Comparison of ENCODE assay signal across 28 mouse cellular contexts in genomic region chr16:57375248-57375837, GRCm38 (mm10). TPM values are rescaled to one million over a fixed set of nuclear protein-coding genes. Genes with fewer than 3 reads are reported as not detected.
DNase-seq lines count a peak whose midpoint lies in the region; ATAC-seq lines count a peak whose summit lies in the region.
"Had no signal": no experiment of that assay in that cellular context is flagged by ENCODE, and none has a peak within 500 bp of the region (broad histone marks: within the 10 kb centered on the region; RNA-seq: fewer than 3 reads in every experiment).

No protein-coding gene starts in this region.

- no peaks in the 10 kb centered on the region for H3K27me3 ChIP-seq in embryonic facial prominence, embryonic 10.5 days (replicated peaks; ENCODE audit: low read depth, poor library complexity, severe bottlenecking)
- no peaks in the 10 kb centered on the region for H3K27me3 ChIP-seq in limb, embryonic 11.5 days (ENCODE audit: control insufficient read depth, insufficient read depth, low read length)
- H3K27me3 ChIP-seq in neural tube, embryonic 14.5 days (ENCODE audit: control insufficient read depth, insufficient read depth, low read length): no peaks in the 10 kb centered on the region
- H3K27me3 ChIP-seq: forebrain, embryonic 13.5 days; heart, embryonic 13.5 days; liver, embryonic 12.5 days; neural tube, embryonic 12.5 days had no signal

- peak; percentile 56 for DNase-seq in heart, adult 11 months
- DNase-seq in heart, adult 18-20 months: no peak
- no peak for DNase-seq in embryonic facial prominence, embryonic 10.5 days (ENCODE audit: low spot score)
- no peak for DNase-seq in limb, embryonic 11.5 days (ENCODE audit: low spot score)
- DNase-seq in cerebellum, adult 11-12 months: no peak
- no peak for DNase-seq in adrenal gland, adult (ENCODE audit: inconsistent age in 2 of 2, low spot score in 1 of 2)
- DNase-seq: adrenal gland, postnatal 14 days; cerebellum, adult 18-20 months; cerebellum, postnatal 10 days; gastrocnemius, postnatal 25 days; heart, postnatal 10 days; kidney, postnatal 25 days; liver, postnatal 0 days; lung, postnatal 36 days; retina, postnatal 1 day; right cerebral cortex, postnatal 25 days; thymus, adult 18-20 months; thymus, postnatal 25 days had no signal

- no peak overlapping the region for H3K4me2 ChIP-seq in limb, embryonic 11.5 days (ENCODE audit: low read depth, severe bottlenecking)
- no peak overlapping the region for H3K4me2 ChIP-seq in neural tube, embryonic 14.5 days (ENCODE audit: low read depth, low read length)
- H3K4me2 ChIP-seq: forebrain, embryonic 13.5 days; heart, embryonic 13.5 days; liver, embryonic 12.5 days; midbrain, embryonic 11.5 days; neural tube, embryonic 12.5 days had no signal

- no peaks in the 10 kb centered on the region for H3K9me3 ChIP-seq in embryonic facial prominence, embryonic 10.5 days
- H3K9me3 ChIP-seq in limb, embryonic 11.5 days (ENCODE audit: control insufficient read depth, low read length): no peaks in the 10 kb centered on the region
- no peaks in the 10 kb centered on the region for H3K9me3 ChIP-seq in neural tube, embryonic 14.5 days (ENCODE audit: control insufficient read depth, low read length)
- H3K9me3 ChIP-seq: forebrain, embryonic 13.5 days; G1E; heart, embryonic 13.5 days; hindbrain, embryonic 10.5 days; liver, embryonic 12.5 days; neural tube, embryonic 12.5 days had no signal

- peaks cover 11% of the 10 kb centered on the region for H3K4me1 ChIP-seq in embryonic facial prominence, embryonic 10.5 days
- peaks cover 7% of the 10 kb centered on the region for H3K4me1 ChIP-seq in limb, embryonic 11.5 days (ENCODE audit: control insufficient read depth, insufficient read depth, low read length)
- no peaks in the 10 kb centered on the region for H3K4me1 ChIP-seq in neural tube, embryonic 14.5 days (ENCODE audit: control insufficient read depth, insufficient read depth, low read length)
- H3K4me1 ChIP-seq: forebrain, embryonic 13.5 days; hindbrain, embryonic 10.5 days; liver, embryonic 12.5 days; neural tube, embryonic 12.5 days had no signal

- WGBS in embryonic facial prominence, embryonic 10.5 days: 67% methylated on average over 7 of the region's 7 CpGs
- WGBS in limb, embryonic 11.5 days: 47% methylated on average over 7 of the region's 7 CpGs
- WGBS in neural tube, embryonic 14.5 days: 79% methylated on average over 7 of the region's 7 CpGs

- peak overlapping the region; percentile 7; the same call in 1 of the 2 replicates for H3K27ac ChIP-seq in embryonic facial prominence, embryonic 10.5 days (replicated peaks)
- no peak overlapping the region for H3K27ac ChIP-seq in limb, embryonic 11.5 days (replicated peaks; ENCODE audit: low read depth, low read length)
- H3K27ac ChIP-seq in neural tube, embryonic 14.5 days (ENCODE audit: low read depth, low read length): no peak overlapping the region
- H3K27ac ChIP-seq: forebrain, embryonic 13.5 days; heart, embryonic 13.5 days; hindbrain, embryonic 10.5 days; hindbrain, postnatal 0 days; liver, embryonic 12.5 days; neural tube, embryonic 12.5 days had no signal

- peak; percentile 54; the same call in 1 of the 2 replicates for ATAC-seq in limb, embryonic 11.5 days (ENCODE audit: insufficient number of reproducible peaks, low FRiP score, low TSS enrichment, low read depth)
- peak; percentile 44; the same call in 1 of the 2 replicates for ATAC-seq in neural tube, embryonic 14.5 days (ENCODE audit: low read depth)
- ATAC-seq: forebrain, embryonic 13.5 days; hindbrain, postnatal 0 days; liver, embryonic 12.5 days; liver, postnatal 0 days; midbrain, embryonic 16.5 days had no signal

- H3K36me3 ChIP-seq in embryonic facial prominence, embryonic 10.5 days (replicated peaks): no peaks in the 10 kb centered on the region
- no peaks in the 10 kb centered on the region for H3K36me3 ChIP-seq in limb, embryonic 11.5 days (ENCODE audit: control insufficient read depth, insufficient read depth, low read length)
- no peaks in the 10 kb centered on the region for H3K36me3 ChIP-seq in neural tube, embryonic 14.5 days (ENCODE audit: control insufficient read depth, insufficient read depth, low read length)
- H3K36me3 ChIP-seq: heart, embryonic 13.5 days; hindbrain, embryonic 10.5 days; liver, embryonic 12.5 days; neural tube, embryonic 12.5 days had no signal

- H3K9ac ChIP-seq in limb, embryonic 11.5 days (ENCODE audit: low read length): no peak overlapping the region
- no peak overlapping the region for H3K9ac ChIP-seq in neural tube, embryonic 14.5 days (replicated peaks; ENCODE audit: low read depth, low read length)
- H3K9ac ChIP-seq: forebrain, embryonic 13.5 days; heart, embryonic 13.5 days; liver, embryonic 12.5 days; liver, postnatal 0 days; neural tube, embryonic 12.5 days had no signal

- H3K4me3 ChIP-seq in embryonic facial prominence, embryonic 10.5 days: no peak overlapping the region
- no peak overlapping the region for H3K4me3 ChIP-seq in limb, embryonic 11.5 days (ENCODE audit: low read depth, low read length)
- no peak overlapping the region for H3K4me3 ChIP-seq in neural tube, embryonic 14.5 days (ENCODE audit: low read depth, low read length)
- H3K4me3 ChIP-seq: forebrain, embryonic 13.5 days; heart, embryonic 13.5 days; hindbrain, embryonic 10.5 days; liver, embryonic 12.5 days; neural tube, embryonic 12.5 days had no signal

RNA-seq across cellular contexts. Expression of gene Filip1l, which starts 22.4 kb away (rescaled TPM):
- total RNA-seq in heart, adult 18-20 months (2021): 10 to 100 TPM; 26.0 to 34.6 TPM
- polyA plus RNA-seq in embryonic facial prominence, embryonic 10.5 days (2016; fragmentation: Nextera tagmentation; extraction: Ambion mirVana): 11.5 and 12.7 TPM in 2 replicates
- polyA plus RNA-seq in limb, embryonic 11.5 days (2014; fragmentation: Nextera tagmentation; extraction: Ambion mirVana): 24.3 and 25.7 TPM in 2 replicates
- polyA plus RNA-seq in neural tube, embryonic 14.5 days (2014; fragmentation: Nextera tagmentation; extraction: Ambion mirVana): 1.8 and 4.0 TPM in 2 replicates
